Mouse (Mus musculus): ENCODE measurements at regions not wholly inside any gene's neighbourhood (a gene's known extent, or its start where the extent isn't known, plus 50 kb on each side); places are given as distances from the start of the nearest gene placed in this dataset.

- TF ChIP-seq GATA1 (IDR thresholded peaks at IDR 0.05; ENCODE audit: borderline replicate concordance, low read length) (no peak), FLI1 (IDR thresholded peaks at IDR 0.05; ENCODE audit: low read length) (no peak)
Observed at GRCm38 (mm10) chr17:4208142-4208925, 512.3 kb upstream of the Nox3 start.
